Mouse (Mus musculus): ENCODE measurements around the gene Trappc12.

The Trappc12 gene

GRCm38 (mm10) chr12:28685771-28686170 lies 64.5 kb downstream of the Trappc12 start:
- no peak for DNase-seq

GRCm38 (mm10) chr12:28684674-28685073 lies 65.6 kb downstream of the Trappc12 start:
- no peak for DNase-seq

- DNase-seq = no peak
These were observed 74.4 kb downstream of the Trappc12 start for GRCm38 (mm10) chr12:28675925-28676209.

- peak; percentile 91 for DNase-seq
These were observed 74.9 kb downstream of the Trappc12 start, which contains the start of gene Adi1 for GRCm38 (mm10) chr12:28675121-28675924. Gene Adi1 (plus strand): TSS chr12:28675231.

- DNase-seq = no peak
These were observed 76.1 kb downstream of the Trappc12 start for GRCm38 (mm10) chr12:28674038-28674720.

- DNase-seq = peak; percentile 33
These were observed 83.0 kb downstream of the Trappc12 start for GRCm38 (mm10) chr12:28667287-28667686.

- no peak for DNase-seq
These were observed 83.5 kb downstream of the Trappc12 start for GRCm38 (mm10) chr12:28666734-28667133.

GRCm38 (mm10) chr12:28662628-28663027 lies 87.6 kb downstream of the Trappc12 start:
- DNase-seq = no peak

GRCm38 (mm10) chr12:28649141-28650110 lies 100.8 kb downstream of the Trappc12 start, which contains the start of gene Rnaseh1:
Gene Rnaseh1 (plus strand): TSS chr12:28649602.
- peak; percentile 94 for DNase-seq

Data from lung, postnatal 36 days (tissue).